Mouse (Mus musculus): Measurements from ENCODE around the gene Efna5. TPM values are rescaled to one million over a fixed set of nuclear protein-coding genes. Genes with fewer than 3 reads are reported as not detected.

Efna5 gene
- polyA plus RNA-seq, 1 experiment: 2.8 TPM

- Histone ChIP-seq H3K36me3 (ENCODE audit: control insufficient read depth, insufficient read depth) (no peaks in the 10 kb centered on the region), H3K27me3 (ENCODE audit: control insufficient read depth, insufficient read depth, insufficient read length) (no peaks in the 10 kb centered on the region), H3K4me2 (ENCODE audit: low read depth) (no peak overlapping the region), H3ac (ENCODE audit: control insufficient read depth, insufficient read length) (no peak overlapping the region), H3K79me2 (ENCODE audit: control insufficient read depth, insufficient read depth) (no peaks in the 10 kb centered on the region), H3K4me3 (no peak overlapping the region)
- TF ChIP-seq E2F4 (IDR thresholded peaks at IDR 0.05; ENCODE audit: insufficient read depth) (no peak), POLR2A (IDR thresholded peaks at IDR 0.05; ENCODE audit: insufficient read length, low read depth) (no peak), REST (IDR thresholded peaks at IDR 0.05; ENCODE audit: insufficient read depth, insufficient read length) (no peak), TCF12 (IDR thresholded peaks at IDR 0.05; ENCODE audit: insufficient read depth, poor library complexity, severe bottlenecking) (no peak)
These were observed 258.6 kb downstream of the Efna5 start for GRCm38 (mm10) chr17:62622481-62622880.

GRCm38 (mm10) chr17:62615159-62615558 is 266.0 kb downstream of the Efna5 start:
- TF ChIP-seq TCF12 (IDR thresholded peaks at IDR 0.05; ENCODE audit: insufficient read depth, poor library complexity, severe bottlenecking) (no peak), MYOD1 (IDR thresholded peaks at IDR 0.05; ENCODE audit: control insufficient read depth in 1 of 3, insufficient read length in 2 of 3, low read depth in 2 of 3) (peak in 1 of 3 experiments; percentile 33)

GRCm38 (mm10) chr17:62614708-62615107 is 266.4 kb downstream of the Efna5 start:
- Histone ChIP-seq H3K36me3 (ENCODE audit: control insufficient read depth, insufficient read depth) (no peaks in the 10 kb centered on the region), H3K4me3 (no peak overlapping the region), H3K79me2 (ENCODE audit: control insufficient read depth, insufficient read depth) (no peaks in the 10 kb centered on the region), H3K4me2 (ENCODE audit: low read depth) (no peak overlapping the region), H3ac (ENCODE audit: control insufficient read depth, insufficient read length) (no peak overlapping the region), H3K27me3 (ENCODE audit: control insufficient read depth, insufficient read depth, insufficient read length) (no peaks in the 10 kb centered on the region)
- TF ChIP-seq TCF3 (IDR thresholded peaks at IDR 0.05; ENCODE audit: insufficient read length, low read depth): no peak
- TF ChIP-seq MYOG (IDR thresholded peaks at IDR 0.05; ENCODE audit: control insufficient read depth in 1 of 3, insufficient read depth in 1 of 3, insufficient read length in 2 of 3, low read depth in 2 of 3): no peak
- no peak for TF ChIP-seq E2F4 (IDR thresholded peaks at IDR 0.05; ENCODE audit: insufficient read depth)
- no peak for TF ChIP-seq MYOD1 (IDR thresholded peaks at IDR 0.05; ENCODE audit: control insufficient read depth in 1 of 3, insufficient read length in 2 of 3, low read depth in 2 of 3)
- TF ChIP-seq POLR2AphosphoS2 (IDR thresholded peaks at IDR 0.05; ENCODE audit: insufficient read length, low read depth): no peak
- TF ChIP-seq CEBPB (IDR thresholded peaks at IDR 0.05; ENCODE audit: insufficient read depth, poor library complexity, severe bottlenecking): no peak
- TF ChIP-seq REST (IDR thresholded peaks at IDR 0.05; ENCODE audit: insufficient read depth, insufficient read length): no peak
- no peak for TF ChIP-seq POLR2A (IDR thresholded peaks at IDR 0.05; ENCODE audit: insufficient read length, low read depth)
- TF ChIP-seq TCF12 (IDR thresholded peaks at IDR 0.05; ENCODE audit: insufficient read depth, poor library complexity, severe bottlenecking): no peak
- no peak for TF ChIP-seq MAX (IDR thresholded peaks at IDR 0.05; ENCODE audit: low read depth)
- TF ChIP-seq USF1 (IDR thresholded peaks at IDR 0.05; ENCODE audit: low read depth): no peak
- TF ChIP-seq SRF (IDR thresholded peaks at IDR 0.05; ENCODE audit: control insufficient read depth, insufficient read length, low read depth): no peak

More at GRCm38 (mm10) chr17:62615159-62615558, 266.0 kb downstream of the Efna5 start:
- Histone ChIP-seq H3K4me3 (no peak overlapping the region), H3ac (ENCODE audit: control insufficient read depth, insufficient read length) (no peak overlapping the region), H3K27me3 (ENCODE audit: control insufficient read depth, insufficient read depth, insufficient read length) (no peaks in the 10 kb centered on the region), H3K79me2 (ENCODE audit: control insufficient read depth, insufficient read depth) (no peaks in the 10 kb centered on the region), H3K4me2 (ENCODE audit: low read depth) (no peak overlapping the region), H3K36me3 (ENCODE audit: control insufficient read depth, insufficient read depth) (no peaks in the 10 kb centered on the region)

GRCm38 (mm10) chr17:62614237-62614636 is 266.9 kb downstream of the Efna5 start:
- H3K27me3 ChIP-seq (ENCODE audit: control insufficient read depth, insufficient read depth, insufficient read length): no peaks in the 10 kb centered on the region
- no peak overlapping the region for H3K4me3 ChIP-seq
- no peak for TF ChIP-seq REST (IDR thresholded peaks at IDR 0.05; ENCODE audit: insufficient read depth, insufficient read length)
- TF ChIP-seq MYOD1 (IDR thresholded peaks at IDR 0.05; ENCODE audit: control insufficient read depth in 1 of 3, insufficient read length in 2 of 3, low read depth in 2 of 3): no peak
- no peak for TF ChIP-seq E2F4 (IDR thresholded peaks at IDR 0.05; ENCODE audit: insufficient read depth)
- no peak for TF ChIP-seq USF1 (IDR thresholded peaks at IDR 0.05; ENCODE audit: low read depth)
- TF ChIP-seq POLR2A (IDR thresholded peaks at IDR 0.05; ENCODE audit: insufficient read length, low read depth): no peak
- no peak for TF ChIP-seq MAX (IDR thresholded peaks at IDR 0.05; ENCODE audit: low read depth)
- no peak for TF ChIP-seq MYOG (IDR thresholded peaks at IDR 0.05; ENCODE audit: control insufficient read depth in 1 of 3, insufficient read depth in 1 of 3, insufficient read length in 2 of 3, low read depth in 2 of 3)
- TF ChIP-seq TCF3 (IDR thresholded peaks at IDR 0.05; ENCODE audit: insufficient read length, low read depth): no peak
- TF ChIP-seq POLR2AphosphoS2 (IDR thresholded peaks at IDR 0.05; ENCODE audit: insufficient read length, low read depth): no peak
- TF ChIP-seq CEBPB (IDR thresholded peaks at IDR 0.05; ENCODE audit: insufficient read depth, poor library complexity, severe bottlenecking): no peak
- TF ChIP-seq TCF12 (IDR thresholded peaks at IDR 0.05; ENCODE audit: insufficient read depth, poor library complexity, severe bottlenecking): no peak
- TF ChIP-seq SRF (IDR thresholded peaks at IDR 0.05; ENCODE audit: control insufficient read depth, insufficient read length, low read depth): no peak
- no peak overlapping the region for H3ac ChIP-seq (ENCODE audit: control insufficient read depth, insufficient read length)
- no peak overlapping the region for H3K4me2 ChIP-seq (ENCODE audit: low read depth)
- no peaks in the 10 kb centered on the region for H3K79me2 ChIP-seq (ENCODE audit: control insufficient read depth, insufficient read depth)
- H3K36me3 ChIP-seq (ENCODE audit: control insufficient read depth, insufficient read depth): no peaks in the 10 kb centered on the region

GRCm38 (mm10) chr17:62613232-62613631 is 267.9 kb downstream of the Efna5 start:
- Histone ChIP-seq H3K4me2 (ENCODE audit: low read depth) (no peak overlapping the region), H3ac (ENCODE audit: control insufficient read depth, insufficient read length) (no peak overlapping the region), H3K79me2 (ENCODE audit: control insufficient read depth, insufficient read depth) (no peaks in the 10 kb centered on the region), H3K4me3 (no peak overlapping the region), H3K27me3 (ENCODE audit: control insufficient read depth, insufficient read depth, insufficient read length) (no peaks in the 10 kb centered on the region), H3K36me3 (ENCODE audit: control insufficient read depth, insufficient read depth) (no peaks in the 10 kb centered on the region)
- TF ChIP-seq MYOD1 (IDR thresholded peaks at IDR 0.05; ENCODE audit: control insufficient read depth in 1 of 3, insufficient read length in 2 of 3, low read depth in 2 of 3): no peak
- no peak for TF ChIP-seq POLR2AphosphoS2 (IDR thresholded peaks at IDR 0.05; ENCODE audit: insufficient read length, low read depth)
- no peak for TF ChIP-seq CEBPB (IDR thresholded peaks at IDR 0.05; ENCODE audit: insufficient read depth, poor library complexity, severe bottlenecking)
- TF ChIP-seq MAX (IDR thresholded peaks at IDR 0.05; ENCODE audit: low read depth): no peak
- TF ChIP-seq USF1 (IDR thresholded peaks at IDR 0.05; ENCODE audit: low read depth): no peak
- TF ChIP-seq TCF12 (IDR thresholded peaks at IDR 0.05; ENCODE audit: insufficient read depth, poor library complexity, severe bottlenecking): no peak
- TF ChIP-seq REST (IDR thresholded peaks at IDR 0.05; ENCODE audit: insufficient read depth, insufficient read length): no peak
- TF ChIP-seq SRF (IDR thresholded peaks at IDR 0.05; ENCODE audit: control insufficient read depth, insufficient read length, low read depth): no peak
- TF ChIP-seq E2F4 (IDR thresholded peaks at IDR 0.05; ENCODE audit: insufficient read depth): no peak
- TF ChIP-seq MYOG (IDR thresholded peaks at IDR 0.05; ENCODE audit: control insufficient read depth in 1 of 3, insufficient read depth in 1 of 3, insufficient read length in 2 of 3, low read depth in 2 of 3): no peak
- no peak for TF ChIP-seq TCF3 (IDR thresholded peaks at IDR 0.05; ENCODE audit: insufficient read length, low read depth)
- TF ChIP-seq POLR2A (IDR thresholded peaks at IDR 0.05; ENCODE audit: insufficient read length, low read depth): no peak
